Comparison of ENCODE assay signal across 8 mouse cellular contexts in the genomic region with DNA sequence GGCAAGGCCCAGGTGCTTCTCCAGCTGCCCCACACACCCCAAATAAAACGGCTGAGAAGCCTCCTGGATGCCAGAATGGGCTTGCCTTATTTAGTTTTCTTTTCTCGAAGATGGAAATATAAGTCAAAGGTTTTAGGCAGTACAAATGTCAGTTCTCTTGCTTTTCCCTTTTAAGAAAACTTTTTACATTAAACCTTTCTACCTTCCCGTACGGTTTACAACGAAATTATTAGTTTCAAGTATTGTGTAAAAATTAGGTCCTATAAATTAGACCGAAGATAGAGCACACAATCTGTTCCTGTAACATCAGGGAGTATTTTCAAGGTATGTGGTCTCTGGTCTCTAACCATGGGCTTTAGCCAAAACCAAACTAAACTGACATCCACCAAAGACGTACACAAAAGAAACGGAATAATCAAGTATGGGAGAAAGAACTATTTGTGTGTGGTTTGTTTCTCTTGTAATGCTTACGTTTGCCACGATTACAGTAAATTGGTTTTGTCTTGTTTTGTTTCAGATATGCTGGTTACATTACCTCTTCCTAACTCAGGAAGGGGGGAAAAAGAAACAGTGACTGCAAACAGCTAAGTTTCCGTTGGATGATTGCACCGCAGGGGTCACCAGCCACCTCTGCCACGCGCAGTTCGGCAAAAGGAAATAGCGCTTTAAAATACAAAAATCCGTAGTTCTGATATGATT. TPM values are rescaled to one million over a fixed set of nuclear protein-coding genes. Genes with fewer than 3 reads are reported as not detected.
A peak's percentile ranks its signal among the peaks of the same experiment; 100 is the strongest.
DNase-seq lines count a peak whose midpoint lies in the region; ATAC-seq and TF ChIP-seq lines count a peak whose summit lies in the region.

No protein-coding gene starts in this region.

- H3K27ac ChIP-seq in gastrocnemius, adult 2 months = peak overlapping the region; percentile 86
- no peak overlapping the region for H3K27ac ChIP-seq in thymus, adult 2 months (ENCODE audit: control insufficient read depth, insufficient read depth, low read length)
- no peak overlapping the region for H3K27ac ChIP-seq in liver, embryonic 15.5 days (replicated peaks)

- peak overlapping the region; percentile 78 for H3K4me3 ChIP-seq in gastrocnemius, adult 2 months
- H3K4me3 ChIP-seq in thymus, adult 2 months (ENCODE audit: control insufficient read depth, insufficient read depth, low read length) = 0 out of 2 replicates have a peak overlapping the region, but pooled peaks have one; percentile 13
- H3K4me3 ChIP-seq in liver, embryonic 15.5 days (replicated peaks) = peak overlapping the region; percentile 50

- peak overlapping the region; percentile 68 for H3K4me2 ChIP-seq in liver, embryonic 15.5 days

- peaks cover 31% of the 10 kb centered on the region for H3K27me3 ChIP-seq in thymus, adult 2 months (ENCODE audit: control insufficient read depth, insufficient read depth, low read length)
- H3K27me3 ChIP-seq in liver, embryonic 15.5 days = peaks cover 78% of the 10 kb centered on the region

- WGBS in thymus, adult 2 months = 7% methylated on average over 17 of the region's 17 CpGs
- WGBS in liver, embryonic 15.5 days (ENCODE audit: insufficient replicate concordance) = 6% methylated on average over 17 of the region's 17 CpGs

- no peak for TF ChIP-seq POLR2A in thymus, adult 2 months (IDR thresholded peaks at IDR 0.05; ENCODE audit: control insufficient read depth, extremely low read depth, insufficient read depth, low read length, poor library complexity)

- H3K36me3 ChIP-seq in thymus, adult 2 months (ENCODE audit: control insufficient read depth, insufficient read depth, low read length) = no peaks in the 10 kb centered on the region
- H3K36me3 ChIP-seq in liver, embryonic 15.5 days (replicated peaks) = no peaks in the 10 kb centered on the region

- peaks cover 8% of the 10 kb centered on the region for H3K4me1 ChIP-seq in thymus, adult 2 months (replicated peaks; ENCODE audit: control insufficient read depth, insufficient read depth, low read length)
- H3K4me1 ChIP-seq in liver, embryonic 15.5 days (replicated peaks) = peaks cover 9% of the 10 kb centered on the region

- no peak for ATAC-seq in liver, embryonic 15.5 days (ENCODE audit: insufficient read depth)
- ATAC-seq in inflammation-experienced regulatory T-cells, adult 6 months = no peak

- TF ChIP-seq CTCF in gastrocnemius, adult 2 months (IDR thresholded peaks at IDR 0.05) = no peak
- no peak for TF ChIP-seq CTCF in thymus, adult 2 months (IDR thresholded peaks at IDR 0.05; ENCODE audit: borderline replicate concordance, control insufficient read depth, extremely low read depth, insufficient read depth, low read length, poor library complexity)

- no peak for DNase-seq in gastrocnemius, adult 2 months
- DNase-seq in gastrocnemius, postnatal 10 days = no peak
- no peak for DNase-seq in thymus, adult 2 months
- DNase-seq in thymus, postnatal 25 days = no peak
- no peak for DNase-seq in gastrocnemius, postnatal 14 days
- no peak for DNase-seq in spleen, postnatal 4 days (ENCODE audit: low spot score in 2 of 2)

- intact Hi-C loops in gastrocnemius, adult 2 months (cut with DNase I) = loop anchor here (5.0 kb wide), 1 partner anchor 39 kb away; no protein-coding TSS in a partner anchor
- intact Hi-C loops in gastrocnemius, postnatal 14 days (cut with DNase I; ENCODE audit: low total_unique reads) = no loop called here

- no peak overlapping the region for H3K9ac ChIP-seq in liver, embryonic 15.5 days

- no peaks in the 10 kb centered on the region for H3K9me3 ChIP-seq in liver, embryonic 15.5 days (replicated peaks)

RNA-seq across cellular contexts. Expression of a gene that starts 41.3 kb away (rescaled TPM):
- total RNA-seq in gastrocnemius, adult 2 months (2021) = 1 to 10 TPM; 5.8 to 6.9 TPM
- 10 to 100 TPM; 10.1 to 14.5 TPM for total RNA-seq in gastrocnemius, postnatal 10 days (2021)
- 0.54 and 0.92 TPM in 2 replicates for polyA plus RNA-seq in thymus, adult 2 months (2012; rRNA removed)
- polyA plus RNA-seq in liver, embryonic 15.5 days (2015; fragmentation: Nextera tagmentation; extraction: Ambion mirVana) = 0.79 and 1.0 TPM in 2 replicates
- not detected for polyA plus RNA-seq in inflammation-experienced regulatory T-cells, adult 6 months (2017; shearing (Covaris generic))
- 10 to 100 TPM in 1 of 2 experiments, 1 to 10 TPM in 1; 9.8 to 12.2 TPM for total RNA-seq in gastrocnemius, postnatal 14 days (2021)

Comparison
In these comparisons a context has a peak if more than half of its experiments do, and no peak if none do; other contexts are left out.
1. H3K4me3 ChIP-seq: peak in every context shown above with its lines; median percentile 78 in gastrocnemius, adult 2 months; 50 in liver, embryonic 15.5 days; 13 in thymus, adult 2 months.